Mouse (Mus musculus): ENCODE measurements around the gene Rbm38.

The Rbm38 gene

GRCm38 (mm10) chr2:173020430-173020829 is at the start of gene Rbm38:
Gene Rbm38, plus strand, starts transcription at chr2:173020498.
- CTCF ChIA-PET = interaction anchor here in 3 of 4 experiments (0.5 to 1.5 kb wide), 9 partner anchors 24 to 189 kb away, joined by 3 to 5 read pairs (median 4); no protein-coding TSS in a partner anchor
- POLR2A ChIA-PET = interaction anchor here (0.5 to 35.9 kb wide), 32 partner anchors 0 to 452 kb away, joined by 3 to 593 read pairs (median 4); partner anchors contain the start of genes Rae1 (in 2 of the 4), Bmp7 (in 1 of the 4), Rbm38 (in 1 of the 4) and Spo11 (in 1 of the 4)

DNA sequence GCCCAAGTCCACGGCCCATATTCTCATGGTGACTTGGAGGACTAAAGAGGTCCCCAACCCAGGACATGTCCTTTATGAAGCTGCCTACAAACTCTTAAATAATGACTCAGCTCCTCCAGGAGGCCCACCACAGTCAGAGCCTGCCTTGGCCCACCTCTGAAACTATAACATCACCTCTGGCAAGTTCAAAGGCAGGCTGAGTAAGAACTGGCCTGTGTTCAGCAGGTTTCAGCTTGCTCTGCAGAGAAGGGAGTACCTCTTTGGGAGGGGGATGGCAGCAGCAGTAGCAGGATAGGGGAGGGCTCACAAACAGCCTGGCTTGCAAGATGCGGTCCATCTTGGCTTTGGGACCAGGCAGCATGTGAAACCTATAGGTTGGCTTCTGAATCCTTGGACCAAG is 48.4 kb upstream of the Rbm38 start:
- POLR2A ChIA-PET = interaction anchor here in 1 of 4 experiments (2.1 to 2.9 kb wide), 2 partner anchors 49 to 100 kb away, joined by 6 to 8 read pairs; partner anchors contain the start of gene Rbm38
- CTCF ChIA-PET = interaction anchor here in 3 of 4 experiments (0.6 to 1.3 kb wide), 3 partner anchors 24 to 461 kb away, joined by 3 to 5 read pairs (median 4); no protein-coding TSS in a partner anchor

- CTCF ChIA-PET = interaction anchor here in 3 of 4 experiments (0.7 to 1.1 kb wide), 5 partner anchors 22 to 201 kb away, joined by 3 to 5 read pairs (median 3); no protein-coding TSS in a partner anchor
- POLR2A ChIA-PET = interaction anchor here (0.6 to 1.9 kb wide), 17 partner anchors 13 to 996 kb away, joined by 3 to 12 read pairs (median 3); no protein-coding TSS in a partner anchor
These were observed 46.3 kb upstream of the Rbm38 start for GRCm38 (mm10) chr2:172973806-172974565.

DNA sequence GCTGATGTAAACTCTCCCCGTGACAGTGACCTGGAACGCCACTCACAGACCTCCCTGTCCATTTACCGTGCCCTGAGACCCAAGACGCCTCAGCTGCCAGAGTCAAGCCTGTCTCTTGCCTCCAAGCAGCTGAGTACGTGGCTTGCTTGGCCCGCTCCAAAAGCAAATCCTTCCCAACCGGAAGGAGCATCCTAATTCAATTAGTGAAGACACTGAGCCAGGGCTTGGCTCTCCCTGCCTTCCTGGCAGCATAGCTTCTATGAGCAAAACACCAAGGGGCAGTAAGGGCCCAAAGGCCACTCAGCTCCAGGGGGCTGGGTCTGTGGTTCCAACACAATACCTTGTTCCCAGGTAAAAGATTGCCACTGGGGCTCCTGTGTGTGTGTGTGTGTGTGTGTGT is 45.6 kb upstream of the Rbm38 start:
- CTCF ChIA-PET = interaction anchor here in 3 of 4 experiments (0.7 to 1.1 kb wide), 4 partner anchors 21 to 143 kb away, joined by 3 to 5 read pairs (median 3); no protein-coding TSS in a partner anchor
- POLR2A ChIA-PET = interaction anchor here in 3 of 4 experiments (0.6 to 2.9 kb wide), 17 partner anchors 12 to 995 kb away, joined by 3 to 12 read pairs (median 3); partner anchors contain the start of gene Bmp7 (in 1 of the 3)

- POLR2A ChIA-PET = interaction anchor here in 3 of 4 experiments (0.6 to 2.9 kb wide), 13 partner anchors 12 to 104 kb away, joined by 3 to 12 read pairs (median 4); partner anchors contain the start of gene Bmp7 (in 1 of the 3)
- CTCF ChIA-PET = interaction anchor here in 3 of 4 experiments (0.7 to 1.1 kb wide), 5 partner anchors 18 to 144 kb away, joined by 3 to 5 read pairs (median 3); no protein-coding TSS in a partner anchor
These were observed 45.1 kb upstream of the Rbm38 start for GRCm38 (mm10) chr2:172975159-172975558.

- CTCF ChIA-PET = interaction anchor here (0.8 to 2.2 kb wide), 12 partner anchors 10 to 498 kb away, joined by 3 to 10 read pairs (median 4); no protein-coding TSS in a partner anchor
- POLR2A ChIA-PET = interaction anchor here in 3 of 4 experiments (0.5 to 2.9 kb wide), 19 partner anchors 9 to 150 kb away, joined by 3 to 12 read pairs (median 4); partner anchors contain the start of gene Rbm38 (in 1 of the 3)
These were observed 43.5 kb upstream of the Rbm38 start for GRCm38 (mm10) chr2:172976661-172977238.

DNA sequence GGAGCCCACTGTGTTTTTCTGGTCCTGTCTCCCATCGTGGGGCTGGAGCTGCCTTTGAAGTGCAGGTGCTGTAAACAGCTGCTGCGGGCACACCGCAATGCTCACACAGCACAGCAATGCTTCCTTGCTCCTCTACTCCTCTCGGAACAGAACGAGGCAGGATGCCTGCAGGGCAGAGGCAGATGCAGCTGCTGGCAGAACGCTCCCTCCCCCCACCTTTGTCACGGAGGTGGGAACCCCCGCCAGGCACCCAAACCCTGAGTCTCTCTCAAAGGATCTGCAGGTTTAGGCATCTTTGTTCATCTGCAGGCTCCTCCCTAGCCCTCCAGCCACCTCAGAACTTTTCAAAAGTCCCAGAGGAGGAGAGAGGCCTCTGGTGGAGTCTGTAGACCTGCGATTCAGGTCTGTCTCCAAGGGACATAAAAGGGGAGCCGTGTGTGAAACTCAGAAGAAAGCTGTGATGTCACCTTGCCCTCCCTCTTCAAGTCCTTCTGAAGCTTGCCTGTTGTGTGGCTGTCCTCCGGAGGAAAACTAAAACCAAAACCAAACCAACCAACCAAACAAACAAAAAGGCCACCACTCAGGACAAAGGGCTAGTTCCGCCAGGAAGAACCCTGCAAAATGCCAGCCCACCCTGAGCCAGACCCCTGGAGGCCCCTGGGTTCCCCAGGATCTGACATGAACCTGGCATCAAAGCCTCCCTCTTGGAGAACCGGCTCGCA is 42.7 kb upstream of the Rbm38 start, which contains the start of gene Spo11:
TSS of gene Spo11 (plus strand) at position 292 of the 722 bp plus-strand sequence.
- CTCF ChIA-PET = interaction anchor here (0.6 to 2.2 kb wide), 13 partner anchors 10 to 499 kb away, joined by 3 to 10 read pairs (median 4); no protein-coding TSS in a partner anchor
- POLR2A ChIA-PET = interaction anchor here (0.5 to 2.9 kb wide), 16 partner anchors 8 to 399 kb away, joined by 3 to 12 read pairs (median 4); partner anchors contain the start of gene Rbm38 (in 1 of the 4)

DNA sequence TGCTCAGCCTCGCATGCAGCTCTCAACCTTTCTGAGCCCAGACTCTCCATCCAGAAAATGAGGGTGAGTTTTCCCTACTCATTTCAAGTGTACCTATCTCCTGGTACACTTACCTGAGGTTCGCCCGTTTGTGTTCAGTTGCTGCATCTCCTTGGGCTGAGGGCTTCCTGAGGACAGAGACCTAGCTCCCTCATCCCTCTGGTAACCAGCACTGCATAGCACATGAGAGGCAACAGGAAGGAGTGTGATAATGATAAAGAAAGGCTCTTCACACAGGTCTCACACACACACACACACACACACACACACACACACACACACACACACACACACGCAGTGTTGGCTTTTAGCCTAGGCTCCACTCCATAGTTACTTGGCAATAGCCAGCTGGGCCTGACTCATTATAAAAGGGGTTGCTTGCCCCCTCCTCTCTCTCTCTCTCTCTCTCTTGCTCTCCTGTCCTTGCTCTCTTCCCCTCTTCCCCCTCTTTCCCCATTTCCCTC is 42.1 kb upstream of the Rbm38 start:
- ChIA-PET CTCF (interaction anchor here (0.6 to 2.2 kb wide), 8 partner anchors 9 to 500 kb away, joined by 3 to 7 read pairs (median 4); no protein-coding TSS in a partner anchor), POLR2A (interaction anchor here in 2 of 4 experiments (0.6 to 1.9 kb wide), 4 partner anchors 12 to 1736 kb away, joined by 3 to 7 read pairs (median 4); partner anchors contain the start of gene Rbm38 (in 1 of the 2))

- POLR2A ChIA-PET = interaction anchor here in 1 of 4 experiments (0.6 kb wide), 1 partner anchor 471 kb away, joined by 3 read pairs; no protein-coding TSS in a partner anchor
- CTCF ChIA-PET = interaction anchor here (0.5 to 0.7 kb wide), 7 partner anchors 12 to 403 kb away, joined by 3 to 5 read pairs (median 3); no protein-coding TSS in a partner anchor
These were observed 40.5 kb upstream of the Rbm38 start for GRCm38 (mm10) chr2:172979666-172980345.

DNA sequence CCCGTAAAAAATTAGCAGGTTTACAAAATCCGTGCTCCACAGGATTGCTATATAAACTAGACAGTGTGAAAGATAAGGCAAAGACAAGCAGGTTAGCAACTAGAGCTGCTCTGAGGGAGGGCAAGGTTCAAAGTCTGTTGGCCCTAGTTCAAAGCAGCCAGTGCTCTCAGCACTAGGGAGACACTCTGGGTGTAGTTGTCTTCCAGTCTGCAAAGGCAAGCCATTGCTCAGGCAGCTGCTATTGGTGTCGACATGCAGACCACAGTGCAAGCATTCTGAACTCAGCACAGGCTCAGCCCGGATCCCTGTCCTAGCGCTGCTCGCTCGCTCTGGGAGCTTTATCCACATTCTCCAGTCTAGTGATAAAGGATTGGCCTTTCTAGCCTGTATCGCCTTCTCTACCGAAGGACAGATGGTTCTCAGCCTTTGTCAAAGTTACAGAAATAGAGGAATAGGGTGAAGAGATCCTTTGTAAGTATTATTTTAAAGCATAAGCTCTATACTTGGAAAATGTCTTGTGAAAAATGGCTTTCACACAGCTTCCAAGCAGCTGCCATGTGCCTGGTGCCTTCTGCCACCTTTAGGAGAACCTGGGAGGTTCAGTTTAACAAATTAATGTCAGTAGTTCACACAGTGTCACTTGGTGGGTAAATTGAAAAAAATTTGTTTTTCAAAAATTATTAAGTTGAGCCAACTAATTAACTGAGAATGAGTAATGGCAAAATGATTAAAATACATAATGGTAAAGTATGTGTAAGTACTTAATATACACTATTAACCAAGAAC is 37.3 kb upstream of the Rbm38 start:
- POLR2A ChIA-PET = interaction anchor here in 2 of 4 experiments (0.8 to 1.6 kb wide), 3 partner anchors 12 to 93 kb away, joined by 3 read pairs; no protein-coding TSS in a partner anchor
- CTCF ChIA-PET = interaction anchor here in 3 of 4 experiments (0.8 to 2.6 kb wide), 10 partner anchors 10 to 152 kb away, joined by 3 to 10 read pairs (median 4); no protein-coding TSS in a partner anchor

DNA sequence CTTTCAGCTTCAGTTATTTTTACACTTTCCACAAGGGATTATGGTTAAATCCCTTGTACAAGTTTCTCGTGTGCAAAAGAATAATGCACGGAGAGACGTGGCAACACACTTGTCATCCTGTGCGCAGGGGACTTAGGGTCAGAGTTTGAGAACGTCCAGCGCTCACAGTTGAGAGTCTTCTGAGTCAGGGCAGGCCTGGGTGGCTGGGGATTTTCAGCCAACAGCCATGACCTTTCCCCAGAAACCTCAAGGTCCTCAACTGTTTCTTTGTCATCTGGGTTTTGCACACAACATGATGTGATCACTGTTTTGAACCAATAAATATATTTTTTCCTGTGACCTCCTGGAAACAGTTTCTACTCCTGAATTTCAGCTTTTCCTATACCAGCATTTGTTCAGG is 30.1 kb upstream of the Rbm38 start:
- POLR2A ChIA-PET = interaction anchor here in 2 of 4 experiments (0.7 to 1.0 kb wide), 2 partner anchors 12 to 177 kb away, joined by 3 read pairs; partner anchors contain the start of gene Spo11 (in 1 of the 2)

DNA sequence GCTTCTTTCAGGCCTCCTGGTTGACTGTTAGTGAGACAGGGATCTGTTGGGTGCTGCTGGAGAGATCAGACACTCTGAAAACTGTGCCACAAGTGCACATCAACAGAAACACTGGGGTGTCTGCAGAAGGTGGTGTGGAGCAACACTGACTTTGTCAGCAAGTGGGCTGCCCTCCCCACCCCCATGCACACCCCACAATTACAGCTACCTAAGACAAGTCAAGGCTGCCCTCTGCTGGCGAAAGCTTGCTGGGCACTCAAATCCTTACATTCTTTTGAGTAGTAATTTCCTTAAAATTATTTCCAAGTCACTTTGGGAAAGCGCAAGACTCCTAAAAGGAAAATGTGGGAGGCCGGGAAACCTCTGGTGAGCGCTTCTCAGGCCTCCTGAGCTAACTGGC is 24.1 kb upstream of the Rbm38 start:
- CTCF ChIA-PET = interaction anchor here (0.6 to 4.4 kb wide), 39 partner anchors 8 to 519 kb away, joined by 3 to 58 read pairs (median 4); partner anchors contain the start of genes Rbm38 (in 1 of the 4) and Spo11 (in 1 of the 4)
- POLR2A ChIA-PET = interaction anchor here in 3 of 4 experiments (0.6 to 1.6 kb wide), 7 partner anchors 26 to 194 kb away, joined by 3 to 4 read pairs (median 4); no protein-coding TSS in a partner anchor

More for the DNA sequence above, 30.1 kb upstream of the Rbm38 start:
- CTCF ChIA-PET = interaction anchor here in 1 of 4 experiments (1.3 kb wide), 1 partner anchor 159 kb away, joined by 5 read pairs; no protein-coding TSS in a partner anchor

DNA sequence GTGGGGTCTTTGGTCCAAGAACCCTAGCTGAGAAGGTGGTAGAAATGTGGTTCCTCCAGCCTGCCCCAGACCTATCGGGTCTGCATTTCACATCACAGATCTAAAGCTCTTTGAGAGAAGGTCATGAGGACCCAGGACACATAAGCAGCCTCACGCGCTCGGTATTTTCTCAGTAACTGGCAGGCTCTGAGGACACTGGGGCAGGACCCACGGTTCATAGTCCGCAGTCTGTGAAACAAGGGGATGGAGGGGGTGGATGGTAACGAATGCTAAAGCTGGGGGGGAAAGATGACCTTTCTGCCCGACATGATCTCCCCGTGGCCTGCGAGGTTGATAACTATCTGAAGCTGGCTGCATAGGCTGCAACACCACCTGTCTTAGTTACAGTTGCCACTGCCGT is 22.6 kb upstream of the Rbm38 start:
- CTCF ChIA-PET = interaction anchor here (0.6 to 4.4 kb wide), 13 partner anchors 9 to 234 kb away, joined by 3 to 58 read pairs (median 5); no protein-coding TSS in a partner anchor
- POLR2A ChIA-PET = interaction anchor here in 2 of 4 experiments (0.6 to 1.2 kb wide), 3 partner anchors 24 to 162 kb away, joined by 3 to 9 read pairs (median 3); no protein-coding TSS in a partner anchor

GRCm38 (mm10) chr2:172998478-172998877 is 21.8 kb upstream of the Rbm38 start:
- POLR2A ChIA-PET = interaction anchor here in 1 of 4 experiments (0.8 to 1.2 kb wide), 2 partner anchors 24 kb away, joined by 3 read pairs; no protein-coding TSS in a partner anchor
- CTCF ChIA-PET = interaction anchor here (0.6 to 4.4 kb wide), 9 partner anchors 10 to 235 kb away, joined by 3 to 58 read pairs (median 5); no protein-coding TSS in a partner anchor
